Mouse (Mus musculus) heart, embryonic 11.5 days (tissue): ENCODE data around the gene Olfr1507. TPM values are rescaled to one million over a fixed set of nuclear protein-coding genes. Genes with fewer than 3 reads are reported as not detected.

ENCODE experiments used
- ATAC-seq: fragments of 200-750 bp; cut with Nextera tagmentation; replicated peaks from 2 replicates; pipeline ENCODE4 v1.8.0; 2017; ENCODE audit warnings: moderate library complexity; ENCODE audit not compliant: insufficient number of reproducible peaks, low FRiP score, low TSS enrichment
- H3K27ac ChIP-seq: fragments of 300-500 bp; sonication (generic); 2 replicates; pipeline ENCODE4 v1.5.1; 2014; ENCODE audit warnings: mild to moderate bottlenecking, low read depth, low read length
- H3K27me3 ChIP-seq: fragments of 300-500 bp; sonication (generic); 2 replicates; pipeline ENCODE4 v1.6.1; 2014; ENCODE audit warnings: mild to moderate bottlenecking, low read length, mixed read lengths; ENCODE audit not compliant: control insufficient read depth, insufficient read depth
- H3K36me3 ChIP-seq: fragments of 300-500 bp; sonication (generic); 2 replicates; pipeline ENCODE4 v1.6.1; 2014; ENCODE audit warnings: mild to moderate bottlenecking, low read length, moderate library complexity, mixed read lengths; ENCODE audit not compliant: control insufficient read depth, insufficient read depth
- H3K4me1 ChIP-seq: fragments of 300-500 bp; sonication (generic); 2 replicates; pipeline ENCODE4 v1.6.1; 2014; ENCODE audit warnings: low read length; ENCODE audit not compliant: control insufficient read depth, insufficient read depth
- H3K4me2 ChIP-seq: fragments of 300-500 bp; sonication (generic); 2 replicates; pipeline ENCODE4 v1.6.1; 2014; ENCODE audit warnings: mild to moderate bottlenecking, moderate library complexity
- H3K4me3 ChIP-seq: fragments of 300-500 bp; sonication (generic); 2 replicates; pipeline ENCODE4 v1.5.1; 2014; ENCODE audit warnings: low read depth, low read length
- H3K9ac ChIP-seq: fragments of 300-500 bp; sonication (generic); 2 replicates; pipeline ENCODE4 v1.6.1; 2014; ENCODE audit warnings: mild to moderate bottlenecking, low read depth, low read length, moderate library complexity
- H3K9me3 ChIP-seq: fragments of 300-500 bp; sonication (generic); replicated peaks from 2 replicates; pipeline ENCODE4 v1.6.1; 2016; ENCODE audit warnings: low read length; ENCODE audit not compliant: control insufficient read depth
- WGBS: fragments of 180-500 bp; shearing (Covaris S2); extraction: QIAGEN DNeasy Blood & Tissue Kit; methylation state at CpG from one replicate; pipeline ENCODE4 v1.1.7; 2014; ENCODE audit not compliant: insufficient replicate concordance; 5-methylcytosine and 5-hydroxymethylcytosine counted together
- polyA plus RNA-seq: library from polyadenylated mRNA; unstranded; fragments of >200 nt; fragmentation: Nextera tagmentation; extraction: Ambion mirVana; gene quantifications from 2 replicates; pipeline ENCODE4 v1.2.1, GENCODE M21; 2014

The Olfr1507 gene
- not detected in 2 replicates for polyA plus RNA-seq

- no peak for ATAC-seq
- WGBS = 79% methylated on average over 4 of the region's 4 CpGs
- H3K4me3 ChIP-seq = no peak within 1 kb of the TSS
- H3K4me2 ChIP-seq = no peak within 1 kb of the TSS
- no peak within 1 kb of the TSS for H3K27ac ChIP-seq
- H3K9me3 ChIP-seq = no peaks in the 10 kb centered on the region; the same call in 1 of the 2 replicates
- H3K9ac ChIP-seq = no peak within 1 kb of the TSS
- no peaks in the 10 kb centered on the region for H3K4me1 ChIP-seq
- H3K27me3 ChIP-seq = no peaks in the 10 kb centered on the region
- H3K36me3 ChIP-seq = no peaks in the 10 kb centered on the region
These were observed at the start of gene Olfr1507 for GRCm38 (mm10) chr14:52495516-52495915. Gene Olfr1507, minus strand, starts transcription at chr14:52495749.

- Histone ChIP-seq H3K36me3 (no peaks in the 10 kb centered on the region), H3K9ac (no peak overlapping the region), H3K27me3 (no peaks in the 10 kb centered on the region), H3K4me2 (no peak overlapping the region), H3K27ac (no peak overlapping the region), H3K4me1 (no peaks in the 10 kb centered on the region), H3K9me3 (peaks cover 2% of the 10 kb centered on the region; the same call in 1 of the 2 replicates), H3K4me3 (no peak overlapping the region)
- ATAC-seq = no peak
- WGBS = 55% methylated on average over 1 of the region's 1 CpGs
These were observed 37.8 kb upstream of the Olfr1507 start for GRCm38 (mm10) chr14:52533336-52533735.

GRCm38 (mm10) chr14:52524952-52525351 lies 29.4 kb upstream of the Olfr1507 start:
- no peaks in the 10 kb centered on the region for H3K27me3 ChIP-seq
- no peak overlapping the region for H3K4me3 ChIP-seq
- no peaks in the 10 kb centered on the region for H3K36me3 ChIP-seq
- H3K9ac ChIP-seq = no peak overlapping the region
- no peak overlapping the region for H3K27ac ChIP-seq
- H3K4me2 ChIP-seq = no peak overlapping the region
- H3K9me3 ChIP-seq = no peaks in the 10 kb centered on the region
- H3K4me1 ChIP-seq = no peaks in the 10 kb centered on the region
- WGBS = 69% methylated on average over 1 of the region's 1 CpGs
- no peak for ATAC-seq

- 57% methylated on average over 2 of the region's 2 CpGs for WGBS
- Histone ChIP-seq H3K27ac (no peak within 1 kb of the TSS), H3K9ac (no peak within 1 kb of the TSS), H3K27me3 (no peaks in the 10 kb centered on the region), H3K4me2 (no peak within 1 kb of the TSS), H3K4me3 (no peak within 1 kb of the TSS), H3K4me1 (no peaks in the 10 kb centered on the region), H3K36me3 (no peaks in the 10 kb centered on the region), H3K9me3 (no peaks in the 10 kb centered on the region)
- ATAC-seq = no peak
These were observed 28.2 kb downstream of the Olfr1507 start, which contains the start of gene Olfr1508 for GRCm38 (mm10) chr14:52467395-52467794. Gene Olfr1508, minus strand, starts transcription at chr14:52467495.

GRCm38 (mm10) chr14:52465738-52466137 lies 29.8 kb downstream of the Olfr1507 start:
- Histone ChIP-seq H3K4me3 (no peak overlapping the region), H3K4me2 (no peak overlapping the region), H3K27me3 (no peaks in the 10 kb centered on the region), H3K4me1 (no peaks in the 10 kb centered on the region), H3K9ac (no peak overlapping the region), H3K9me3 (no peaks in the 10 kb centered on the region), H3K36me3 (no peaks in the 10 kb centered on the region), H3K27ac (no peak overlapping the region)
- 80% methylated on average over 1 of the region's 1 CpGs for WGBS
- no peak for ATAC-seq

GRCm38 (mm10) chr14:52461928-52462327 lies 33.6 kb downstream of the Olfr1507 start:
- H3K36me3 ChIP-seq = no peaks in the 10 kb centered on the region
- H3K27ac ChIP-seq = no peak overlapping the region
- no peak overlapping the region for H3K9ac ChIP-seq
- H3K4me3 ChIP-seq = no peak overlapping the region
- H3K27me3 ChIP-seq = no peaks in the 10 kb centered on the region
- H3K4me2 ChIP-seq = no peak overlapping the region
- H3K4me1 ChIP-seq = no peaks in the 10 kb centered on the region
- no peak for ATAC-seq
- no peaks in the 10 kb centered on the region for H3K9me3 ChIP-seq

- no peaks in the 10 kb centered on the region for H3K36me3 ChIP-seq
- H3K9me3 ChIP-seq = no peaks in the 10 kb centered on the region
- no peak overlapping the region for H3K9ac ChIP-seq
- no peak overlapping the region for H3K4me3 ChIP-seq
- no peak for ATAC-seq
- H3K27ac ChIP-seq = no peak overlapping the region
- H3K4me2 ChIP-seq = no peak overlapping the region
- 77% methylated on average over 8 of the region's 8 CpGs for WGBS
- H3K27me3 ChIP-seq = no peaks in the 10 kb centered on the region
- H3K4me1 ChIP-seq = no peaks in the 10 kb centered on the region
These were observed 44.4 kb downstream of the Olfr1507 start for GRCm38 (mm10) chr14:52451138-52451537.

GRCm38 (mm10) chr14:52442690-52443089 lies 52.9 kb downstream of the Olfr1507 start, which contains the start of gene Olfr1509:
Gene Olfr1509, plus strand, starts transcription at chr14:52442990.
- H3K27me3 ChIP-seq = no peaks in the 10 kb centered on the region
- no peak within 1 kb of the TSS for H3K4me3 ChIP-seq
- H3K9me3 ChIP-seq = no peaks in the 10 kb centered on the region
- H3K9ac ChIP-seq = no peak within 1 kb of the TSS
- no peak for ATAC-seq
- no peaks in the 10 kb centered on the region for H3K4me1 ChIP-seq
- no peak within 1 kb of the TSS for H3K27ac ChIP-seq
- H3K4me2 ChIP-seq = no peak within 1 kb of the TSS
- no peaks in the 10 kb centered on the region for H3K36me3 ChIP-seq
